Mouse (Mus musculus): ENCODE results near the gene Cul1.

DNA sequence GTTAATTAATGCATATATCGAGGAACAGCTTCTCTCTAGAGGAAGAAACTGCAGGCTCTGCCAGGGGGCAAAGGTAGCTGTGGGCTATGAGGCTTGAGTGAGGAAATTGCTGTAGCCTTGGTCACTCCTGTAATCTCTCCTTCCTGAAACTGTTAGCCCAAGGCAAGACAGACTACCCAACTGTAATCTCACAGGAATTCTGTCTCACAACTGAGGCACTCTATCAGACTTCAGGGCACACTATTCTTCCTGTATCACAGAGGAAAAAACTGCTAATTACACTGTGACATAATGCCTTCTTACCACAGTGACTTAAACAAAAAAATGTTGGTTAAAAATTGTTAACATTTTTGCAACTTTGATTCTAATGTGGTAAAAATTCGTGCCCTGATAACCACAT lies 106.1 kb downstream of the Cul1 start:
- TF ChIP-seq CTCF (IDR thresholded peaks at IDR 0.05; ENCODE audit: borderline replicate concordance, insufficient read depth, low read depth, low read length) (no peak), POLR2A (IDR thresholded peaks at IDR 0.05; ENCODE audit: borderline replicate concordance, insufficient read depth, low read length) (no peak)
